Mouse (Mus musculus) bone marrow, adult 2 months (tissue): ENCODE data around the gene Gm21560. TPM values are rescaled to one million over a fixed set of nuclear protein-coding genes. Genes with fewer than 3 reads are reported as not detected.
"Not testable (repeated sequence)": the region's sequence is repeated elsewhere in the genome, so short reads cannot be mapped to it uniquely, and the experiment has no call there.

Experiments used
- H3K27ac ChIP-seq: fragments of 200-500 bp; 2 replicates; pipeline ENCODE4 v1.5.1; 2012; ENCODE audit warnings: low read depth, mild to moderate bottlenecking, control low read depth, inconsistent platforms, low read length; ENCODE audit not compliant: control insufficient read depth, poor library complexity, insufficient read depth
- H3K4me1 ChIP-seq: fragments of 200-500 bp; 2 replicates; pipeline ENCODE4 v1.6.1; 2011; ENCODE audit warnings: low read length; ENCODE audit not compliant: control insufficient read depth, insufficient read depth
- H3K4me3 ChIP-seq: fragments of 200-500 bp; replicated peaks from 2 replicates; pipeline ENCODE3; 2011; ENCODE audit warnings: mild to moderate bottlenecking, low read depth, low read length, control low read depth; ENCODE audit not compliant: control insufficient read depth
- WGBS: fragments of 180-500 bp; shearing (Covaris S2); methylation state at CpG from one replicate; pipeline ENCODE4 v1.1.7; 2018; 5-methylcytosine and 5-hydroxymethylcytosine counted together
- polyA plus RNA-seq: library from polyadenylated mRNA; stranded (reverse); fragments of >200 nt; gene quantifications from 2 replicates; pipeline ENCODE4 v1.2.4, GENCODE M21; 2011; ENCODE audit warnings: low replicate concordance; ENCODE audit not compliant: missing spikeins, insufficient read depth, insufficient read length

The Gm21560 gene
- not detected in 2 replicates for polyA plus RNA-seq

- WGBS, result 69% methylated on average over 2 of the region's 2 CpGs
- H3K4me1 ChIP-seq, H3K4me3 ChIP-seq, H3K27ac ChIP-seq: not testable (repeated sequence)
Observed at GRCm38 (mm10) chr14:6219192-6219591, at the start of gene Gm21560. Gene Gm21560 (minus strand): TSS chr14:6219292.

DNA sequence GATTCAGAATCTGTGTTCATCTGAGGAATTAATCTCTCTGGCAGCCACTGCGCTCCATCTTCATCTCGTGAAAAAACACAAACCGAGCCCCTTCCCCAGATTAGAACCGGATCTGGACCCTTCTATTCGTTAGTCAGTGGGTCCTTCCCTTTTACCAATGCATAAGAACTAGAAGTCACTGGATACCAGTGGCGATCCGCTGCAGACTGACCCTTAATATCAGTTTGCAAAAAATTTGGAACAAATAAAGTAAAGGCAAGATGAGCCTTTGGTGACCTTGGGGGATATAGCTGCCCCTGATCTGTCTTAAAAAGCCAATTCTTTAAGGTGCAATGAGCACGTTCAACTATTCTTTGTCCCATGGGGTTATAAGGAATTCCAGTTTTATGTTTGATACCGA, 55.6 kb downstream of the Gm21560 start:
- not testable (repeated sequence) for H3K27ac ChIP-seq, H3K4me3 ChIP-seq, H3K4me1 ChIP-seq
- 80% methylated on average over 7 of the region's 9 CpGs for WGBS

GRCm38 (mm10) chr14:6161085-6161484, 58.0 kb downstream of the Gm21560 start:
- H3K4me1 ChIP-seq, H3K4me3 ChIP-seq: not testable (repeated sequence)
- 92% methylated on average over 1 of the region's 1 CpGs for WGBS

More at GRCm38 (mm10) chr14:6161085-6161484, 58.0 kb downstream of the Gm21560 start:
- H3K27ac ChIP-seq, result not testable (repeated sequence)

Other genes with a start within 250 kb of the Gm21560 start
- gene Gm3453, start 240.2 kb downstream of the Gm21560 start, polyA plus RNA-seq, result not detected in 2 replicates
- gene Gm6337, start 161.0 kb downstream of the Gm21560 start, polyA plus RNA-seq, result not detected in 2 replicates
- gene Gm8206, start 125.3 kb downstream of the Gm21560 start, polyA plus RNA-seq, result not detected in 2 replicates
- not detected in 2 replicates for gene Gm3468, start 110.6 kb downstream of the Gm21560 start, polyA plus RNA-seq
- gene Gm3476, start 93.5 kb downstream of the Gm21560 start, polyA plus RNA-seq, result not detected in 2 replicates
- gene Gm3411, start 68.0 kb upstream of the Gm21560 start, polyA plus RNA-seq, result not detected in 2 replicates
- not detected in 2 replicates for gene Gm21103, start 85.6 kb upstream of the Gm21560 start, polyA plus RNA-seq
- gene Gm3618, start 124.4 kb upstream of the Gm21560 start, polyA plus RNA-seq, result not detected in 2 replicates
- gene Gm16440, start 171.0 kb upstream of the Gm21560 start, polyA plus RNA-seq, result not detected in 2 replicates
- gene Gm3591, start 193.2 kb upstream of the Gm21560 start, polyA plus RNA-seq, result not detected in 2 replicates
- not detected in 2 replicates for gene Gm3594, start 225.3 kb upstream of the Gm21560 start, polyA plus RNA-seq